Mouse (Mus musculus) left cerebral cortex, adult 2 months (tissue): ENCODE data around the gene Hivep2. TPM values are rescaled to one million over a fixed set of nuclear protein-coding genes. Genes with fewer than 3 reads are reported as not detected.

Source experiments
- DNase-seq, 2 experiments: peaks; one replicate each; pipeline ENCODE4 v3.0.0; 2021 to 2022; ENCODE audit warnings: low spot score in 2 of 2, mixed read lengths in 1 of 2; ENCODE audit errors: extremely low spot score in 1 of 2
- H3K27ac ChIP-seq: fragments of 200-600 bp; 2 replicates; pipeline ENCODE4 v1.8.1; 2022
- H3K4me3 ChIP-seq: fragments of 200-600 bp; 2 replicates; pipeline ENCODE4 v1.8.1; 2022
- CTCF ChIP-seq: fragments of 200-600 bp; IDR thresholded peaks from 2 replicates; pipeline ENCODE4 v1.8.1; 2022; ENCODE audit warnings: antibody characterized with exemption, mild to moderate bottlenecking, moderate library complexity
- intact Hi-C: fragments of 180-260 bp; cut with DNase I; formaldehyde crosslinking; loops from one replicate; pipeline ENCODE4 v1.15.1; 2025
- total RNA-seq, 2 experiments: library from RNA; stranded (reverse); gene quantifications; 2 replicates each; pipeline ENCODE4 v1.2.3; 2021

Gene Hivep2
- total RNA-seq, 2 experiments from 2014 or later, result 252 to 263 TPM

DNA sequence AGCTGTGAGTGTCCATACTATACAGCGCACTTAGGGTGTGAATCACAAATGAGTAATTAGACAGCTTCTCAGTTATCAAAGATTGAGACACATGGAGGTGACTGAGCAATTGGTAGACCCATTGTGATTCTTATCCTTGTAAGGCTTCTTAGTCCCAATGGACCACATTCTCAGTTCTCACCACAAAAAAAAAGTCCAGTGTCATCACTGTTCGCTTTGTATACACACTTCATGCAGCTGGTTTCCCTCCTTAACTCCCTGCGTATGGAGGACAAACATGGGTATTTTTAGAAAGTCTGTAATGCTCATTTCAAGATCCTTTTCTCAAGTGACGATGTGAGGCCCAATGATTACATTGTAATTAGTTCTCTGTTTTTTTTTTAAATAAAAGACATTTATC lies 226.3 kb downstream of the Hivep2 start:
- no peak overlapping the region for H3K4me3 ChIP-seq
- intact Hi-C loops, result loop anchor here (5.0 to 10.0 kb wide), 2 partner anchors 200 to 507 kb away; no protein-coding TSS in a partner anchor
- no peak for DNase-seq
- TF ChIP-seq CTCF, result no peak
- H3K27ac ChIP-seq, result no peak overlapping the region

DNA sequence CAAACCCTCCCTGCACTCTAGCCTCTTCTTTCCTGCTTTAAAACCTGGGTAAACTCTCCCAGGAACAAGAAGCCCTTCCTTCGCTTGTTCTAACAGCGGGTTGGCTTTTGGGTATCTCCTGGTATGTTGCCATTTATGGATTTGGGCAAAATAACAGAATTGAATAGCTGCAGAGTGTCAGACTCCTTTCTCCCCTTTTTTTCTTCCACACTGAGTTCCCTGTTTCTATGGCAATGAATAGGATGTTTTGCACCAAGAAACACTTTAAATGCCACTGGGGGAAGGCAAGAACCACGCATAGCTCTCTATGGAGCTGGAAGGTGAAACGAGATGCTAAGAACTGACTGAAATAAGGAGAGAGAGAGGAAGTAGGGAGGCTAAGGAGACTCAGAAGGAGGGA lies 227.8 kb downstream of the Hivep2 start:
- peak overlapping the region; percentile 83 for H3K27ac ChIP-seq
- DNase-seq, result no peak
- intact Hi-C loops, result loop anchor here (5.0 to 10.0 kb wide), 2 partner anchors 199 to 509 kb away; no protein-coding TSS in a partner anchor
- H3K4me3 ChIP-seq, result no peak overlapping the region
- TF ChIP-seq CTCF, result no peak

DNA sequence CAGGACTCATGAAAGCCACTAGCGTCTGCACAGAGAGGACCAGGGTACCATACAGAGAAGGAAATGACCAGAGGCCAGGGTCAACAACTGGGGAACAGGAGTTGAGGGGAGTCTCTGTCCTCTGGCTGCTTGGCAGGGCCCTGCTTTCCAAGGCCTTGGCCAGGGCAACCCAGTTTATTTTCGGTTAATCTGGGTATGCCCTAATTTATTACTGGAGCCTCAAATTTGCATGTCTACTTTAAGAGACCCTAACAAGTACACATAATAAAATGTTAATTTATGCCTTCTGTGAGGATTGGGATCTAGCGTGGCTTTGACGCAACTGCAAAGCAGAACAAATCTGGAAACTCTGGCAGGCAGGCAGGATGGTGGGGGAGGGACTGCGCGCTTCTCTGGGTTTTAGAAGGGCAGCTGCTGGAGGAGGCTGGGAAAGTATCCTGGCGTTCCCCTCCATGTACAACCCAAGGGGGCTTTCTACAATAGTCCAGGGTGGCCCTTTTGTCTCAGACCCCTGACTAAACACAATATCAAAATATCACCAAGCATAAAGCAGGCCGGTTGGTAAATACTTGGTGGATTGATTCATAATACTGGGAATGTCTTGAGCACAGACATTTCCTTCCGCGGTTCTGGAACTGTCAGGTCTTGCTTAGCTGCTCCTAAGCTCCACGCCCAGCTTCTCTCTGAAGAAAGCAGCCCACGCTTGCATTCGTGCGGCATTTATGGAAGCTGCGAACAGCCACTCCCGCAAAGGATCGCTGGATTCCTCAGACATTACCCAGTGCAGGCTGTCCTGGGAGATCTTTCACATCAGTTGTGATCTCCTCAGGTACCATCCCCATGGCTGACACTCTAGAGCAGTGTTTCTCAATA lies 230.1 kb downstream of the Hivep2 start:
- Histone ChIP-seq H3K27ac (peak overlapping the region; percentile 94), H3K4me3 (no peak overlapping the region)
- intact Hi-C loops, result loop anchor here (1.0 to 10.0 kb wide), 7 partner anchors 11 to 511 kb away; partner anchors contain the start of gene Aig1
- peak; percentile 66 to 70 for DNase-seq
- TF ChIP-seq CTCF, result no peak

DNA sequence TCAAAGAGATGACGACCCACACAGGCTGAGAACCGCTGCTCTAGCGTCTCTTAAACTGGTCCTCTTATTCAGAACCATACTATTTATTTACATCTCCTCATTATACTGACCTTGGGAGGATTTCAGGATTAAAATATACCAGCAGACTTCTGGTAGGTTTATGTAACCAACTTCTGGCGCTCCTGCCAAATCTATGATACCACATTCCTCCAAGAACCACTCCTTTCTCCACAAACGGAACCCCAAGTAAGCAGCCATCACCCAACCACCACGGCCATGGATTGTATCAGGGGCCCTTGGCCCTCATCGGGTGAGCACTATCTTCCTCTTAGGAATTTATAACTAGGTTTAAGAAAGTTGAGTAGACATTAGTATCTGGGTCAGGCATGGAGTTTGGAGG lies 230.9 kb downstream of the Hivep2 start:
- no peak for TF ChIP-seq CTCF
- H3K4me3 ChIP-seq, result no peak overlapping the region
- peak in 1 of 2 experiments; percentile 33 for DNase-seq
- peak overlapping the region; percentile 94 for H3K27ac ChIP-seq
- intact Hi-C loops, result loop anchor here (1.0 to 10.0 kb wide), 7 partner anchors 11 to 512 kb away; partner anchors contain the start of gene Aig1

DNA sequence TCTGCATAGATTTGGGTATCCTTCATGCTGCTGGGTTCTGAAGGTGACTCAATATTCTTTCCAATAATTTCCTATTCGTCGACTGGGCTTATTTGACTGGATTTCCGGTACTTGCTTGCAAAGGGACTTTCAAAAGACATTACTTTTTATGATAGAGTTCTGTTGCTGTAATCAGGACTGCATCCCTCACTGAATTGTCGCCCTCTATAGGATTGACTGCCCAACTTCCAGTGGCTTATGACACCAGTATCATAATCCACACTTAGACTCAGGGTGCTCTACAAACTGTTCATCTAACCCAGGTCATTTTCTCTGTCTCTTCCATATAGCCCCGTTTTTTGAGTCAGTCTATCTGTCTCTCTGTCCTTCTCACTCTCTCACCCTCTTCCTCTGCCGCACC lies 231.4 kb downstream of the Hivep2 start:
- Histone ChIP-seq H3K4me3 (no peak overlapping the region), H3K27ac (peak overlapping the region; percentile 94)
- intact Hi-C loops, result loop anchor here (5.0 to 10.0 kb wide), 4 partner anchors 55 to 512 kb away; partner anchors contain the start of gene Aig1
- TF ChIP-seq CTCF, result peak; percentile 12; the same call in 1 of the 2 replicates
- no peak for DNase-seq

DNA sequence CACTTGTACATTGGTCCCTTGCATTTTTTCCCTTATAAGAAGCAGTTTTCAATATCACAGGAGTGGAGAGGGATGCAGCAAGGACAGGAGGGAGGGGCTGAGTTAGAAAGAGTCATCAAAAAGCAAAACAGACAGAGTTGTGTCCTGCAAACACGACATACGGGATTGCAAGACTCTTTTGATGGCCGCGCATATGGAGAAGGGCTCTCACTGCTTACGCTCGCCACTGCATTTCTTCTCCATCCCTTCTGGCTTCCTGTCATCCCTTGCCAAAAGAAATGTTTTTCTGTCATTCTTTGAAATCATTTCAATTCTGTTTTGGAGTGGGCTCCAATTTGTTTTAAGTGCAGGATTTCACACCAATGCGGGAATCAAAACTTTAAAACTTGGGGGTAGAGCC lies 233.5 kb downstream of the Hivep2 start:
- intact Hi-C loops, result loop anchor here (5.0 to 10.0 kb wide), 4 partner anchors 57 to 515 kb away; partner anchors contain the start of gene Aig1
- H3K4me3 ChIP-seq, result no peak overlapping the region
- no peak for TF ChIP-seq CTCF
- no peak for DNase-seq
- no peak overlapping the region; the same call in 1 of the 2 replicates for H3K27ac ChIP-seq

DNA sequence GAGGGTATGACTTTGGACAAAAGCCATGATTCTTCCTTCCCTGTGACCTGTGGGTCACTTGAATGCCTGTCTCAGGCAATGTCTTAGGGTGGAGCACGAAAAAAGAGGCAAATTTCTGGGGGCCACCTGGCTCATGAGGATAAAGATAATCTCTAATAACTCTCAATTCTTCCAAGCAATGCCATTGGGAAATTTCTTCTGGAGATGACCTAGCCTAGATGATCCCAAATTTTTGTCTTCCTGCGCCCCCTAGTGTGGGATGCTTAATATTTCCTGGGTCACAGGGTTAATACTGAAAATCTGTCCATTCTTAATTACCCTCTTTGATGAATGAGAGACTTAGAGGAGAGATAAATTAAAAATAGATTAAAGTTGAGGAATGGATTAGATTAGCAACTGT lies 234.4 kb downstream of the Hivep2 start:
- DNase-seq, result peak; percentile 33 to 50
- Histone ChIP-seq H3K4me3 (no peak overlapping the region), H3K27ac (no peak overlapping the region)
- TF ChIP-seq CTCF, result peak; percentile 77
- intact Hi-C loops, result loop anchor here (2.0 kb wide), 1 partner anchor 636 kb away; no protein-coding TSS in a partner anchor

Other genes with a start within 250 kb of the Hivep2 start
- 10 to 100 TPM; 60.9 to 61.3 TPM for gene Aig1, start 97.1 kb upstream of the Hivep2 start, total RNA-seq